Mouse (Mus musculus) limb, embryonic 13.5 days (tissue): ENCODE measurements around the gene Fkbp15. TPM values are rescaled to one million over a fixed set of nuclear protein-coding genes. Genes with fewer than 3 reads are reported as not detected.

Source experiments
- ATAC-seq: fragments of 200-750 bp; cut with Nextera tagmentation; 2 replicates; pipeline ENCODE4 v1.8.0; 2017; ENCODE audit warnings: low read depth, moderate number of reproducible peaks, moderate TSS enrichment; ENCODE audit not compliant: low FRiP score
- H3K27ac ChIP-seq: fragments of 300-500 bp; sonication (generic); 2 replicates; pipeline ENCODE4 v1.5.1; 2015; ENCODE audit warnings: inconsistent platforms, mild to moderate bottlenecking, moderate library complexity
- H3K27me3 ChIP-seq: fragments of 300-500 bp; sonication (generic); 2 replicates; pipeline ENCODE4 v1.6.1; 2015; ENCODE audit warnings: mild to moderate bottlenecking, inconsistent platforms
- H3K36me3 ChIP-seq: fragments of 300-500 bp; sonication (generic); 2 replicates; pipeline ENCODE4 v1.6.1; 2015; ENCODE audit warnings: inconsistent platforms, mild to moderate bottlenecking, moderate library complexity
- H3K4me1 ChIP-seq: fragments of 300-500 bp; sonication (generic); 2 replicates; pipeline ENCODE4 v1.6.1; 2015; ENCODE audit warnings: inconsistent platforms
- H3K4me2 ChIP-seq: fragments of 300-500 bp; sonication (generic); replicated peaks from 2 replicates; pipeline ENCODE4 v1.6.1; 2015; ENCODE audit warnings: inconsistent platforms, mild to moderate bottlenecking, moderate library complexity
- H3K4me3 ChIP-seq: fragments of 300-500 bp; sonication (generic); 2 replicates; pipeline ENCODE4 v1.5.1; 2015; ENCODE audit warnings: moderate library complexity, mild to moderate bottlenecking, inconsistent platforms
- H3K9ac ChIP-seq: fragments of 300-500 bp; sonication (generic); 2 replicates; pipeline ENCODE4 v1.6.1; 2015; ENCODE audit warnings: mild to moderate bottlenecking, inconsistent platforms
- H3K9me3 ChIP-seq: fragments of 300-500 bp; sonication (generic); 2 replicates; pipeline ENCODE4 v1.6.1; 2016; ENCODE audit warnings: inconsistent platforms
- WGBS: fragments of 180-500 bp; shearing (Covaris S2); methylation state at CpG from one replicate; pipeline ENCODE4 v1.1.7; 2015; 5-methylcytosine and 5-hydroxymethylcytosine counted together
- polyA plus RNA-seq: library from polyadenylated mRNA; unstranded; fragments of >200 nt; fragmentation: Nextera tagmentation; extraction: Ambion mirVana; gene quantifications from 2 replicates; pipeline ENCODE4 v1.2.1, GENCODE M21; 2015

Fkbp15 gene
- polyA plus RNA-seq, 1 experiment from 2014 or later = 27.9 TPM

DNA sequence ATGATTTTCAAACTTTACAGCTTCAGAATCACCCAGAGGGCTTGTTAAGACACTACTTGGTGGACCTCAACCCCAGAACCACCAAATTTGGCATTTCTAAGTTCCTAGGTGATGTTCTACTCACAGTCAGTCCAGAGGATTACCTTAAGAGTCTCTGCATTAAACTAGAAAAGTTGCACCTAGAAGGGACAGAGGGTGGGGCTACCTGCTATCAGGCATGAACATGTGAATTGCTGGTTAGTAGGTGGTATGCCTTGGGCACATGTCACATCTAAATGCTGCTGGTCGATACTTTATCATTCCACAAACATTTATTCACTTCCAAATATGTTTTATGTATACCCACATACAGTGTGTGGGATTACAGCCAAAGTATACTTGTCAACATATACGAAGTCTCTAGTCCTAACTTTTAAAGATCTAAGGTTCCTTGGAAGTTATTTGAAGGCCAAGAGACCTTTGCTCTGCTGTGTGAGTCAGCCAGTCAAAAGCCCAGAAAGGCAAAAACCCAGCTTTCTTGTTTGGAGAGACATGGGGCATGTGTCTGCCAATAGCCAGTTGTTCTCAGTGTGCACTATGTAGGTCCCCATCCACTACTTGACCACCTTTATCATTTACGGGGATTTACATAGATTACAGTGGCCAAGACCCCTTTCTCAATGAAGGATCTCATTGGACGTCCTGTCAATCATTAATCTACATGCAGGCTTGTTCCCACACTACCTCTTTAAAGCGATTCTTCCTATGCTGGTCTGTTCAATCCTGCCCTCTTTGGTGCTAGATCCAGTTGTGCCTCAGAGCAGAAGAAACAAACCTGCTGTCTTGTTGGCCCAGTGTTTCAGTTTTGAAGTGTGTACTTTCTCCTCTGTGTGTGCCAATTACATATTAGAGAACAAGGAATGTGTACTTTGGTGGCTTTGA, 29.5 kb upstream of the Fkbp15 start:
- Histone ChIP-seq H3K4me3 (no peak overlapping the region), H3K9ac (no peak overlapping the region), H3K27ac (no peak overlapping the region), H3K27me3 (no peaks in the 10 kb centered on the region), H3K4me2 (no peak overlapping the region), H3K4me1 (no peaks in the 10 kb centered on the region), H3K9me3 (no peaks in the 10 kb centered on the region), H3K36me3 (peaks cover 70% of the 10 kb centered on the region)
- 88% methylated on average over 5 of the region's 5 CpGs for WGBS
- no peak for ATAC-seq

DNA sequence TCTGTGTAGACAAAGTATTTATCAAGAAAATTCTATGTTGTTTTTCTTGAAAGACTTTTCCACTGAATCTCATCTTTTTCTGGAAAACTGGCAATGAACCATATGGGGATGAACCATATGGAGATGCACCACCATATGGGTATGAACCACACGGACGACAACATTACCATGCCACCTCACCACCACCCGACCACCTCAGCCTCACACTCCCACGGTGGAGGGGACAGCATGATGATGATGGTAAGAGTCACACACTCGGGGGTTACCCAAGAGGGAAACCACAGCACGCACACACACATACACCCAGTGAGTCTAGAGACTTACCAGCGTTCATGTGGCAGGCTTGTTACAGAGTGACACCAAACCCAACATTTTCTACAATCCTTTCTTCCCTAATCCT, 25.1 kb upstream of the Fkbp15 start:
- H3K9me3 ChIP-seq = no peaks in the 10 kb centered on the region
- 0 out of 2 replicates have a peak, but pooled peaks have one; percentile 40 for ATAC-seq
- H3K4me2 ChIP-seq = no peak overlapping the region
- no peak overlapping the region for H3K4me3 ChIP-seq
- WGBS = 93% methylated on average over 7 of the region's 7 CpGs
- no peak overlapping the region for H3K27ac ChIP-seq
- H3K9ac ChIP-seq = no peak overlapping the region
- no peaks in the 10 kb centered on the region for H3K27me3 ChIP-seq
- peaks cover 47% of the 10 kb centered on the region for H3K36me3 ChIP-seq
- H3K4me1 ChIP-seq = no peaks in the 10 kb centered on the region

DNA sequence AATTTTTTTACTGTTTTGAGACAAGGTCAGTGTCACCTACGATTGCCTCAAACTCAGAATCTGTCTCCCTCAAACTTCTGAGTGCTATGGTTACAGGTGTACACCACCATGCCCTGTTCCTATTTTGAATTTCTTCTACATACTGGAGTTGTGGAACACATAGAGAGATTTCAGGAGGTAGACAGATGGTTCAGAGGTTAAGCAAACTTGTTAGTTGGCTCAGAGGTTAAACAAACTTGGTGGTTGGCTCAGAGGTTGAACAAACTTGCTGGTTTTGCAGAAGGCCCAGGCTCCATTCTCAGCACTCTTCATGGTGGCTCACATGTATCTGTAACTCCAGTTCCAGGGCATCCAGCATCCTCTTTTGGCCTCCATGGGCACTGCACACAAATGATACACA, 23.8 kb upstream of the Fkbp15 start:
- ATAC-seq = no peak
- 88% methylated on average over 1 of the region's 1 CpGs for WGBS
- no peaks in the 10 kb centered on the region for H3K9me3 ChIP-seq
- H3K9ac ChIP-seq = no peak overlapping the region
- no peaks in the 10 kb centered on the region for H3K27me3 ChIP-seq
- H3K4me2 ChIP-seq = no peak overlapping the region
- peaks cover 36% of the 10 kb centered on the region for H3K36me3 ChIP-seq
- H3K4me1 ChIP-seq = no peaks in the 10 kb centered on the region; the same call in 1 of the 2 replicates
- H3K27ac ChIP-seq = no peak overlapping the region
- no peak overlapping the region for H3K4me3 ChIP-seq

DNA sequence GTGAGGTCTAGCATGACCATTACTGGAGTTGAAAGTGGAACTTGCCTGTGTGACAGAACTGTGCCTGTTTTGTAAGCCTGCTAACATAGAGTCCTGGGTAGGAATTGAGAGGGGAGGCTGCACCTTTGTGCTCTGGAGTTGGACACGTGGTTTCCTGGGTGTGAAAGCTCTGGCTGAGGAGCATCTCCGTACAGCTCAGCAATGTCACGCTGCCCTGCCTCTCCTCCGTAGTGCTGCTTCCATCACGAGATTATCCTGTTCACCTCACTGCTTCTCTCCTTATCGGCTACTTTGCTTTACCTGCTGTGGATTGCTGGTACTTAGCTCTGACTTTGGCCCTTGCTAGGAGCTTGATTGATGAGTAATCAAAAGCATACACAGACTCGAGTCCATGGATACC, 23.4 kb upstream of the Fkbp15 start:
- 87% methylated on average over 7 of the region's 7 CpGs for WGBS
- H3K9me3 ChIP-seq = no peaks in the 10 kb centered on the region
- peaks cover 32% of the 10 kb centered on the region for H3K36me3 ChIP-seq
- H3K27ac ChIP-seq = no peak overlapping the region
- no peaks in the 10 kb centered on the region for H3K27me3 ChIP-seq
- no peak overlapping the region for H3K4me3 ChIP-seq
- ATAC-seq = no peak
- H3K4me2 ChIP-seq = no peak overlapping the region
- H3K9ac ChIP-seq = no peak overlapping the region
- no peaks in the 10 kb centered on the region; the same call in 1 of the 2 replicates for H3K4me1 ChIP-seq

DNA sequence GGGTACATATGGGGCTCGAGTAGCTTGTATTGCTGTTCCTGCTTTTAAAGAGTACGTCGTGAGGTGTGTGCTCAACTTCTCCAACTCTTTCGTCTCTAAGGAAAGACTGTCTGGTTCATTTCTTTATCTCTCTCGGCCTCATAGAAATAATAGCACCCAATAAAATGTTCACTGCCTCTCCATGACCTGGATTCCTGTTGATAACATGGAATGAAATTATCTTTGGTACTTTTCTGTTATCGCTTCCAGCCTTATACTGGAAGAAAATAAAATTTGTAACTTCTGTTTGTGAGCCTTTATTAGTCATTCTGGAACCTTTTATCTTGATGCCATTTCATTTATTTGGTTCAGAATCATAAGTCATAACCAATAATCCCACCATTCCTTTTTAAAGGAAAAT, 22.9 kb upstream of the Fkbp15 start:
- Histone ChIP-seq H3K4me2 (no peak overlapping the region), H3K36me3 (peaks cover 27% of the 10 kb centered on the region), H3K27ac (no peak overlapping the region), H3K4me3 (no peak overlapping the region), H3K9me3 (no peaks in the 10 kb centered on the region), H3K27me3 (no peaks in the 10 kb centered on the region), H3K9ac (no peak overlapping the region), H3K4me1 (no peaks in the 10 kb centered on the region; the same call in 1 of the 2 replicates)
- ATAC-seq = no peak
- WGBS = 88% methylated on average over 6 of the region's 6 CpGs

DNA sequence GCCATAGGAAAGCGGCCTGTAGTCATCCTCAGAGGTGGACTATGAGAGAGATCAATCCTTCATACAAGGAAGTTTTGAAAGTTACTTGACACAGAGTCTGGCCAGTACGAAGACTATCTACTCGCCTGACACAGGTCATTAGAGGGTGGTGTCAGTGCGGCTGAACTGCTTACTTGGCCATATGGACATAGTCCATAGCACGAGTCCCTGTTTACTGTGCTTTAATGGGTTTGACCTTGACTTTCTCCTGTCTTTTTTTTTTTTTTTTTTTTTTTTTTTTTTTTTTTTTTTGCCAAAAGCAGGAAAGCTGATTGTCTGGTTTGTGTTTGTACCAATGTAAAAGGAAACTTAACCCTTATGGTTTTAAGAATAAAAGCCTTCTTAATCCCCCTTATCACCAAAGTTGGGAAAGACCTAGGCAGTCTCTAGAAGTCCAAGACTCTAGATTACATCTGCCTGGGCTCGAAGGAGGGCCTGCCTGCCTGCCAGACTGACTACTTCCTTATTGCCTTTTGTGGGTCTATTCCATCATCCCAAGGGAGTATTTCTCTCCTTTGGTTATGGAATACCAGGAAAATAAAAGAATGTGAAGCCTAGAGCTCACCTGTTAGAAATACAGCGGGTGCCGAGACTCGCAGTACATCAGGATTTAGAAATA, 19.5 kb upstream of the Fkbp15 start:
- Histone ChIP-seq H3K4me1 (no peaks in the 10 kb centered on the region; the same call in 1 of the 2 replicates), H3K27me3 (no peaks in the 10 kb centered on the region), H3K9ac (no peak overlapping the region), H3K4me2 (no peak overlapping the region), H3K9me3 (no peaks in the 10 kb centered on the region), H3K27ac (no peak overlapping the region), H3K4me3 (no peak overlapping the region), H3K36me3 (peaks cover 10% of the 10 kb centered on the region; the same call in 1 of the 2 replicates)
- no peak for ATAC-seq
- 83% methylated on average over 9 of the region's 9 CpGs for WGBS

DNA sequence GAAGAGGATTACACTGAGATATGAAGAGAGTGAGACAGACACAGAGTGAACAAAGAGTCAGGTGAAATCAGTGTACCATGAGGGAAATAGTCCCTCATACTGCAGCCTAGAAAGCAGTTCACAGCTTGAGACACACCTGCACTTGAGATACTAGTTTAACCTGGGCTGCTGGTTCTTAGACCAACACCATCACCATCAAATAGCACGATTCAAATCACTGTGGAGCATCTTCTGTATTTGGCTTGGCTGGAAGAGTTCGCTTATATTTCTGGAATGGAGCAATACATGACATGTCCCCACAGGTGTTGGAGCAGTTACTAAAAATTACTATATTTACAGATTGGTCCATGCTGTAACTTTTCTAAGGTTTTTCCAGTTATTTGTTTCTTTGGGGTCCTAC, 15.8 kb upstream of the Fkbp15 start:
- no peaks in the 10 kb centered on the region for H3K36me3 ChIP-seq
- WGBS = 85% methylated on average over 2 of the region's 2 CpGs
- H3K4me1 ChIP-seq = no peaks in the 10 kb centered on the region; the same call in 1 of the 2 replicates
- ATAC-seq = no peak
- H3K4me3 ChIP-seq = no peak overlapping the region
- H3K9me3 ChIP-seq = no peaks in the 10 kb centered on the region
- no peak overlapping the region for H3K27ac ChIP-seq
- no peak overlapping the region for H3K9ac ChIP-seq
- H3K4me2 ChIP-seq = no peak overlapping the region
- no peaks in the 10 kb centered on the region for H3K27me3 ChIP-seq

DNA sequence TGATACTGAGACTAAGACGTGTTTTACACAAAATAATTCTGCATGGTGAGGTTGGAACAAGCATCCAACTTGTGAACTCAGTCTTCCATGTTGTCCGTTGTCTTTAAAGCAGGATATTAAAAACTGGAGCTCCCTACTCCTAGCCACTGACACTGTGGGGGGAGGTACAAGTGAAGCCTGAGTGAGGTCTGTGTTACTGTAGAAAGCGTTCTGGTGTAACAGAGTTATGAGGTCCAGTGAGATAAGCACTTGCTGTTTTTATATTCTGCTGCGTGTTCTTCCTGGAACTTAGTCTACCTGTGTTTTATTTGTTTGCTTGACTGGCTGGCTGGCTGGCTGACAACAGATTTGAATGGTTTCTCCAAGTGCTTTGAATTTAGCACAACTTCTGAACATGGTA, 14.0 kb upstream of the Fkbp15 start:
- no peak overlapping the region for H3K4me2 ChIP-seq
- H3K4me1 ChIP-seq = no peaks in the 10 kb centered on the region; the same call in 1 of the 2 replicates
- no peak overlapping the region for H3K27ac ChIP-seq
- no peak overlapping the region for H3K9ac ChIP-seq
- no peak for ATAC-seq
- 65% methylated on average over 4 of the region's 4 CpGs for WGBS
- H3K9me3 ChIP-seq = no peaks in the 10 kb centered on the region
- no peaks in the 10 kb centered on the region for H3K27me3 ChIP-seq
- H3K4me3 ChIP-seq = no peak overlapping the region
- no peaks in the 10 kb centered on the region for H3K36me3 ChIP-seq

DNA sequence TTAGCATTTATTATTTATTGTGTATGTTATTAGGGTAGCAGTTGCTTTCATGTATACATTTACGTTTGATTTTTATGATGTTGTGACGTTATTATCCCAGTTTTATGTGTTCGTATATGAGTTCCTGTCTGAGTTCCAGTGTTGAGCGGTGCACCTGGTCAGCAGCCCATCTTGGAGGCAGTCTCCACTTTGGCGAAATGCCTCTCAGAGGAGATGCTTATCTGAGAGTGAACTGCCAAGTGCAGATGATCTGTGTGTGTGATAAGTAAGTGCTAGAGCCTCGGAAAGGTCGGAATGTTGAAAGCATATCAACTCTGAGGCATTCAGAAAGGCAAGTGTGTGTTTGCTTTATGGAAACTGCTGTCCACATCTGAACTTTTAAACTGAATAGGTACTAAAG, 13.3 kb upstream of the Fkbp15 start:
- Histone ChIP-seq H3K36me3 (no peaks in the 10 kb centered on the region), H3K4me3 (no peak overlapping the region), H3K9ac (no peak overlapping the region), H3K27ac (no peak overlapping the region), H3K4me1 (no peaks in the 10 kb centered on the region), H3K4me2 (no peak overlapping the region), H3K27me3 (no peaks in the 10 kb centered on the region), H3K9me3 (no peaks in the 10 kb centered on the region)
- WGBS = 45% methylated on average over 7 of the region's 7 CpGs
- ATAC-seq = no peak

DNA sequence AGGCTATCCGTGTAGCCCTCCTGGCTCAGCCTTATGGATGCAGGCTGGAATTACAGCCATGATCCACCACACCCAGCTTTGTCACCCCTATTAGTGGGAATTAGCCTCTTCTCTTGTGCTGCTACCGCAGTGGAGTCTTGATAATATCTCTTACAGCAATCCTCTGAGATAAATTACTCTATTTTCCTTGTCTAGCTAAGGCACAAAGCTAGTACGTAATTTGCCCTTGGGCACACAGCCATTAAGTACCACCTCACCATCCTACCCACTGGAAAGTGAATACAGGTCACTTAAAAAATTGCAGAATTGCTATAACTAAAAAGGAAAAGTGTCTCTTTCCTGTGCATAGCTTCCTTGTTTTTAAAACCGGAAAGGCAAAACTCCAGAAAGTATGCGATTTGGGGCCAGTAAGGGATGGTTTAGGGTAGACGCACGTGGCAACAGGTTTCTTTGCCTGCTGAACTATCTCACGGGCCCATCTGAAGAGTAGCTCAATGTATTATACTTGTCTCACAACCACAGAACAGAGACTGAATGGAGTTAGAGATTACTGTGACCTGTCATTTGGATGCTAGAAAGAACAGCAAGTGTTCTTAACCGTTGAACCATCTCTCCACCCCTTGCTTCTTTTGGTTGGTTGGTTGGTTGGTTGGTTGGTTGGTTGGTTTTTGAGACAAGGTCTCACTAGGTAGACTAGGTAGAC, 12.6 kb upstream of the Fkbp15 start:
- no peak for ATAC-seq
- Histone ChIP-seq H3K27me3 (no peaks in the 10 kb centered on the region), H3K9me3 (no peaks in the 10 kb centered on the region), H3K4me2 (no peak overlapping the region), H3K36me3 (no peaks in the 10 kb centered on the region), H3K4me3 (no peak overlapping the region), H3K9ac (no peak overlapping the region), H3K4me1 (no peaks in the 10 kb centered on the region), H3K27ac (no peak overlapping the region)
- WGBS = 83% methylated on average over 9 of the region's 9 CpGs

DNA sequence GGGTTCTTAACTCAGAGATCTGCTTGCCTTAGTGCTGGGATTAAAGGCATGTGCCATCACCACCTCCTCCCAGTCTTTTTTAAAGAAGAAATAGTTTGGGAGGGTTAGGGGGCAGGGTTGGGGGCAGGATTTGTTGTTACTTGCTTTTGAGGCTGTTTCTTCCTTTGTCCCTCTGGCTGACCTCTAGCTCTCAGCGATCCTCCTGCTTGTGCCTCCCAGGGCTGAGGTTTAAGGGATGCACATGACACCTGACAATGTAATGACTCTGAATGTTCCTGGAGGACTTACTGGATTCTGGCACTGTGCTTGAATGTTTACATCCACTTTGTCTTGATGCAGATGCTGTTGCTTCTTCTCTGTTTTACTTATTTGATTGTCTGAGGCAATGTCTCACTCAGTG, 12.1 kb upstream of the Fkbp15 start:
- WGBS = 71% methylated on average over 1 of the region's 1 CpGs
- H3K27me3 ChIP-seq = no peaks in the 10 kb centered on the region
- H3K4me2 ChIP-seq = no peak overlapping the region
- no peak overlapping the region for H3K4me3 ChIP-seq
- H3K4me1 ChIP-seq = no peaks in the 10 kb centered on the region
- no peak overlapping the region for H3K9ac ChIP-seq
- no peak overlapping the region for H3K27ac ChIP-seq
- no peak for ATAC-seq
- no peaks in the 10 kb centered on the region for H3K9me3 ChIP-seq
- no peaks in the 10 kb centered on the region for H3K36me3 ChIP-seq

DNA sequence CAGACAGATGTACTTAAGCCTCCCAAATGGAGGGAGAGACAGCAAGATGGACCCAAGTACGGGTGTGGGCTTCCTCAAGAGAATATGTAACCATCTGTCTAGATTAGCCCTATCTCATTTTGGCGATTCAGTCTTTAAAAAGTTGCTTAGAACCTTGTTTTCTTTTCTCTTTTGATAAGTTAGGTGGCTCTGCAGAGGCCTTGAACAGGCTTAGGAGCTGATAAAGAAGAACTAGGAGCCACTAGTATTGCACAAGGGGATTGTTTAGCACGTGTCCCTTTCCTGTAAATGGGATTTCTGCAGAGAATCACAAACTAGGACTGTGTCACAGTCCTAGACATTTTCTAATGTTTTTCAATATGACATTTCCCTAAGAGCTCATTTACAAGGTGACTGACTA, 8.7 kb upstream of the Fkbp15 start:
- ATAC-seq = no peak
- no peak overlapping the region for H3K4me3 ChIP-seq
- WGBS = 81% methylated on average over 3 of the region's 3 CpGs
- H3K27me3 ChIP-seq = no peaks in the 10 kb centered on the region
- no peak overlapping the region for H3K9ac ChIP-seq
- no peaks in the 10 kb centered on the region for H3K9me3 ChIP-seq
- no peak overlapping the region for H3K4me2 ChIP-seq
- no peaks in the 10 kb centered on the region for H3K36me3 ChIP-seq
- no peaks in the 10 kb centered on the region for H3K4me1 ChIP-seq
- H3K27ac ChIP-seq = no peak overlapping the region
